Mouse (Mus musculus) ES-Bruce4 (cell line): Measurements from ENCODE around the gene Txnip. TPM values are rescaled to one million over a fixed set of nuclear protein-coding genes. Genes with fewer than 3 reads are reported as not detected.

ENCODE experiments used
- H3K27ac ChIP-seq: 2 replicates; pipeline ENCODE4 v1.5.1; 2012; ENCODE audit warnings: low read length, inconsistent platforms; ENCODE audit not compliant: insufficient read depth
- H3K27me3 ChIP-seq: 2 replicates; pipeline ENCODE4 v1.6.1; 2012; ENCODE audit warnings: mild to moderate bottlenecking, low read length, inconsistent platforms; ENCODE audit not compliant: control insufficient read depth, poor library complexity, insufficient read depth, severe bottlenecking
- H3K36me3 ChIP-seq: 2 replicates; pipeline ENCODE4 v1.6.1; 2012; ENCODE audit warnings: inconsistent platforms, mild to moderate bottlenecking, low read length, moderate library complexity; ENCODE audit not compliant: control insufficient read depth, poor library complexity, insufficient read depth, severe bottlenecking
- H3K4me1 ChIP-seq: one replicate; pipeline ENCODE4 v1.8.1; 2011; ENCODE audit warnings: low read length; ENCODE audit not compliant: control insufficient read depth, insufficient read depth
- H3K4me3 ChIP-seq: 2 replicates; pipeline ENCODE4 v1.5.1; 2011; ENCODE audit warnings: low read depth, mild to moderate bottlenecking, low read length
- H3K9ac ChIP-seq: 2 replicates; pipeline ENCODE4 v1.6.1; 2012; ENCODE audit warnings: low read depth, mild to moderate bottlenecking, inconsistent platforms; ENCODE audit not compliant: poor library complexity, severe bottlenecking
- H3K9me3 ChIP-seq: replicated peaks from 2 replicates; pipeline ENCODE4 v1.6.1; 2012; ENCODE audit warnings: mild to moderate bottlenecking, low read length, inconsistent platforms; ENCODE audit not compliant: control insufficient read depth, poor library complexity, insufficient read depth, severe bottlenecking
- CTCF ChIP-seq: IDR thresholded peaks from one replicate; pipeline ENCODE4 v1.8.1; 2011; ENCODE audit warnings: low read depth, low read length
- EP300 ChIP-seq: IDR thresholded peaks from 2 replicates; pipeline ENCODE4 v1.6.1; 2011; ENCODE audit warnings: low read depth, low read length; ENCODE audit not compliant: insufficient read depth
- POLR2A ChIP-seq: IDR thresholded peaks from one replicate; pipeline ENCODE4 v1.8.1; 2011; ENCODE audit warnings: low read length; ENCODE audit not compliant: insufficient read depth
- polyA plus RNA-seq: library from polyadenylated mRNA; stranded (reverse); fragments of >200 nt; gene quantifications from 2 replicates; pipeline ENCODE4 v1.2.4, GENCODE M21; 2011; ENCODE audit warnings: low read depth; ENCODE audit not compliant: missing spikeins, insufficient read depth, insufficient read length

Txnip gene
- polyA plus RNA-seq, 1 experiment = 450 TPM

- TF ChIP-seq EP300 (no peak), CTCF (no peak), POLR2A (no peak)
- no peak overlapping the region for H3K9ac ChIP-seq
- no peaks in the 10 kb centered on the region for H3K4me1 ChIP-seq
- no peaks in the 10 kb centered on the region for H3K9me3 ChIP-seq
- H3K27ac ChIP-seq = no peak overlapping the region
- H3K27me3 ChIP-seq = no peaks in the 10 kb centered on the region
- H3K36me3 ChIP-seq = no peaks in the 10 kb centered on the region
- no peak overlapping the region for H3K4me3 ChIP-seq
Observed at GRCm38 (mm10) chr3:96540740-96541139, 17.0 kb upstream of the Txnip start.

- no peak for TF ChIP-seq POLR2A
- no peak for TF ChIP-seq EP300
- TF ChIP-seq CTCF = peak; percentile 15
- no peak overlapping the region for H3K27ac ChIP-seq
- H3K9me3 ChIP-seq = no peaks in the 10 kb centered on the region
- no peak overlapping the region; the same call in 1 of the 2 replicates for H3K9ac ChIP-seq
- H3K4me1 ChIP-seq = no peaks in the 10 kb centered on the region
- no peaks in the 10 kb centered on the region for H3K36me3 ChIP-seq
- no peak overlapping the region for H3K4me3 ChIP-seq
- no peaks in the 10 kb centered on the region for H3K27me3 ChIP-seq
Observed at GRCm38 (mm10) chr3:96541328-96542078, 16.3 kb upstream of the Txnip start.

GRCm38 (mm10) chr3:96542554-96542953 lies 15.2 kb upstream of the Txnip start:
- no peak for TF ChIP-seq CTCF
- no peak for TF ChIP-seq POLR2A
- TF ChIP-seq EP300 = no peak
- no peak overlapping the region for H3K27ac ChIP-seq

GRCm38 (mm10) chr3:96543345-96543744 lies 14.4 kb upstream of the Txnip start:
- Histone ChIP-seq H3K36me3 (no peaks in the 10 kb centered on the region), H3K9me3 (no peaks in the 10 kb centered on the region), H3K9ac (no peak overlapping the region), H3K27ac (no peak overlapping the region), H3K4me1 (no peaks in the 10 kb centered on the region), H3K4me3 (no peak overlapping the region), H3K27me3 (no peaks in the 10 kb centered on the region)
- no peak for TF ChIP-seq CTCF
- no peak for TF ChIP-seq EP300
- no peak for TF ChIP-seq POLR2A

More at GRCm38 (mm10) chr3:96542554-96542953, 15.2 kb upstream of the Txnip start:
- Histone ChIP-seq H3K9ac (no peak overlapping the region), H3K36me3 (no peaks in the 10 kb centered on the region), H3K4me1 (no peaks in the 10 kb centered on the region), H3K9me3 (no peaks in the 10 kb centered on the region), H3K27me3 (no peaks in the 10 kb centered on the region), H3K4me3 (no peak overlapping the region)

- Histone ChIP-seq H3K27me3 (no peaks in the 10 kb centered on the region), H3K36me3 (no peaks in the 10 kb centered on the region), H3K4me1 (peaks cover under 1% of the 10 kb centered on the region), H3K9me3 (no peaks in the 10 kb centered on the region), H3K27ac (no peak overlapping the region), H3K9ac (no peak overlapping the region), H3K4me3 (no peak overlapping the region)
- TF ChIP-seq POLR2A (no peak), EP300 (no peak), CTCF (no peak)
Observed at GRCm38 (mm10) chr3:96545565-96545964, 12.2 kb upstream of the Txnip start.

GRCm38 (mm10) chr3:96546880-96547279 lies 10.9 kb upstream of the Txnip start:
- Histone ChIP-seq H3K9me3 (no peaks in the 10 kb centered on the region), H3K27me3 (no peaks in the 10 kb centered on the region), H3K9ac (no peak overlapping the region), H3K4me1 (peaks cover 1% of the 10 kb centered on the region), H3K36me3 (no peaks in the 10 kb centered on the region), H3K4me3 (no peak overlapping the region), H3K27ac (no peak overlapping the region)
- no peak for TF ChIP-seq EP300
